Mouse (Mus musculus) layer of hippocampus, adult 9-10 months (tissue): ENCODE measurements around the gene Rab11fip3.

Experiments
- DNase-seq: peaks from one replicate; pipeline ENCODE4 v3.0.0; 2022; ENCODE audit warnings: low spot score

Rab11fip3 gene

GRCm38 (mm10) chr17:25956201-25956600 is 113.2 kb downstream of the Rab11fip3 start:
- no peak for DNase-seq

- no peak for DNase-seq
Measured at GRCm38 (mm10) chr17:25955736-25956135, 113.6 kb downstream of the Rab11fip3 start.

GRCm38 (mm10) chr17:25954671-25955070 is 114.7 kb downstream of the Rab11fip3 start:
- no peak for DNase-seq

GRCm38 (mm10) chr17:25953161-25953560 is 116.2 kb downstream of the Rab11fip3 start:
- DNase-seq = no peak

- DNase-seq = no peak
Measured at GRCm38 (mm10) chr17:25951803-25952623, 117.3 kb downstream of the Rab11fip3 start, which contains the start of gene A930017K11Rik. TSS of gene A930017K11Rik (minus strand) at chr17:25952565.

- no peak for DNase-seq
Measured at GRCm38 (mm10) chr17:25951225-25951802, 118.0 kb downstream of the Rab11fip3 start.

GRCm38 (mm10) chr17:25950706-25951105 is 118.6 kb downstream of the Rab11fip3 start:
- DNase-seq = no peak

- no peak for DNase-seq
Measured at GRCm38 (mm10) chr17:25949981-25950380, 119.4 kb downstream of the Rab11fip3 start.

GRCm38 (mm10) chr17:25948051-25948450 is 121.3 kb downstream of the Rab11fip3 start:
- no peak for DNase-seq

- no peak for DNase-seq
Measured at GRCm38 (mm10) chr17:25947576-25947975, 121.8 kb downstream of the Rab11fip3 start.

GRCm38 (mm10) chr17:25946891-25947290 is 122.5 kb downstream of the Rab11fip3 start:
- no peak for DNase-seq

GRCm38 (mm10) chr17:25946349-25946748 is 123.0 kb downstream of the Rab11fip3 start:
- no peak for DNase-seq

- DNase-seq = no peak
Measured at GRCm38 (mm10) chr17:25945517-25946155, 123.7 kb downstream of the Rab11fip3 start.

GRCm38 (mm10) chr17:25944366-25945163 is 124.8 kb downstream of the Rab11fip3 start, which contains the start of the genes Pigq and Nhlrc4:
TSS of gene Pigq (minus strand) at chr17:25944936.
TSS of gene Nhlrc4 (minus strand) at chr17:25944961.
- no peak for DNase-seq

GRCm38 (mm10) chr17:25943769-25944168 is 125.6 kb downstream of the Rab11fip3 start:
- no peak for DNase-seq

GRCm38 (mm10) chr17:25943221-25943620 is 126.1 kb downstream of the Rab11fip3 start:
- no peak for DNase-seq

- no peak for DNase-seq
Measured at GRCm38 (mm10) chr17:25942597-25943151, 126.7 kb downstream of the Rab11fip3 start.

GRCm38 (mm10) chr17:25941511-25942241 is 127.7 kb downstream of the Rab11fip3 start:
- no peak for DNase-seq
